Mouse (Mus musculus) kidney, adult 8-10 months (tissue): Measurements from ENCODE around the gene Grip1.

Source experiments
- DNase-seq, 2 experiments: peaks; one replicate each; pipeline ENCODE4 v3.0.0; 2022

Grip1 gene

DNA sequence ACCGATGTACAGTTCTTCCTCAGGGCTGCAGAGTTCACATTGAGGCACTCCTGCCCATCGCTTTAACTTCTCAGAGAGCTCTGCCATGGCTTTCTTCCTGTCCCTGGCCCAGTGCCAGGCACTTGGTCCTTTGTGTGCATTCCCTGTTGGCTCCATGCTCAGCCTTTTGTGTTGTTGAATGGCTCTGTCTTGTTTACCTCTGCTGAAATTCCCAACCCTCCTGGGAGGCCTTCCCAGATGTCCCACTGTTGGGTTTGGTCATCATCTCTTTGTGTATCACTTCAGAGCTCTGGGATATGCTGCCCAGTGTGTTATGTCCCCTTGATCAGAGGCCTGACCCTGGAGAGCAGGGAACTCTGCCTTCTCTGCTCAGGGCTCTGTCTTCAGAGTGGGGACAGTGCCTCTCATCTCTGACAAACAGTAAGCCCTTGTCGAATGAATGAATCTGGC is 230.8 kb downstream of the Grip1 start:
- DNase-seq = no peak

- DNase-seq = no peak
Observed at GRCm38 (mm10) chr10:119691358-119692083, 237.9 kb downstream of the Grip1 start.

GRCm38 (mm10) chr10:119692284-119692890 is 238.8 kb downstream of the Grip1 start:
- DNase-seq = no peak

DNA sequence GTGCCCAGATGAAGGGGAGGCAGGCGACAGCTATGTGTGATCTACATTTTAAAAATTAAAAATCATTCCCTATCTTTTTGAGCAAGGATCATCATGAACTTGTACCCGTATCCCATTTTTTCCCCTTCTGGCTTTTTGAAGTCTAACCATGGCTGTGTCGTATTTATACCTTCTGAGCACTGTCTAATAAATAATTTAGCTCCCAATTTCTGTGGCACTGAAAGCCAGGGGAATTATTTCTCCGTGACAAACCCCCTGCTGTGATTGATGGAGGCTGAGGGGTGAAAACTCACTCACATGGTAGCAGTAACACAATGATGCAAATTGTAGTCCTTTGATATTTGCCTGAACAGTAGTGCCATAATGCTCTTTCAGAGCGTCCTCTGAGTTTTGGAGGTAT is 239.8 kb downstream of the Grip1 start:
- no peak for DNase-seq

- no peak for DNase-seq
Observed at GRCm38 (mm10) chr10:119697257-119697798, 243.7 kb downstream of the Grip1 start.

DNA sequence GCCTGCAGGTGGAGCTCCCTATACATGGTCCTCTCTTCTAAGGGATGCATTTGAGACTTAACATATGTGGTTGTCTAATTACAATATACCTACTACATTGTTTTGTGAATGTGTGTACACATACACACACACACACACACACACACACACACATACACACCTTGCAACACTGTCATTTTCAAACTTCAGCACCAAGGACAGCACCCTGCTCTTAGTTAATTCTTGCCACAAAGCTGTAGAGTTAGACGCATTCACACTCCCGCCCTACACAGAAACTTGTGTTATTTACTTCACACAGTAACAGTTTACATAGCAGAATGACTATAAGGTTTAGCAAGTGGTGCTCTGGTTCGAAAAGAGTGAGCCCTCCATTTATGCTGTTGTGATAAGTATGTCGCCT is 251.7 kb downstream of the Grip1 start:
- DNase-seq = peak in 1 of 2 experiments; percentile 10

- no peak for DNase-seq
Observed at GRCm38 (mm10) chr10:119706281-119706680, 252.7 kb downstream of the Grip1 start.

GRCm38 (mm10) chr10:119706983-119707382 is 253.4 kb downstream of the Grip1 start:
- DNase-seq = no peak

DNA sequence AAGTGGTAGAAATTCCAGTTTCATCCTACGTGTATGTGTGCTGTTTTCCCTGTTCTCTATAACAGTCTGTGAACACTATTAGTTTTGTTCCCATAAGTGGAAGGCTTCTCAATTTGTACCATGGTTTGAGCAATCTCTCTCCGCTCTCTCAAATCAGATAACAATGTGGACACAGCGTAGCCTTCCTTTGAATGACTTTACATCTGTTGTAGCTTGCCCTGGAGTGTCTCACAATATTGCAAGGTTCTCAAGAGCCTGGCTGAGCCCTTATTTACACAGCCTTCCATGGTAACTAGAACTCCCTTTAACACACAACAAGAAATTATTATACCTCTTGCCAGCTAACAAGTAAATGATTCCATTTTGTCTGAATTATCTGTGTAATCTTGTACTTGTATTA is 268.3 kb downstream of the Grip1 start:
- no peak for DNase-seq

GRCm38 (mm10) chr10:119722471-119722870 is 268.8 kb downstream of the Grip1 start:
- no peak for DNase-seq

DNA sequence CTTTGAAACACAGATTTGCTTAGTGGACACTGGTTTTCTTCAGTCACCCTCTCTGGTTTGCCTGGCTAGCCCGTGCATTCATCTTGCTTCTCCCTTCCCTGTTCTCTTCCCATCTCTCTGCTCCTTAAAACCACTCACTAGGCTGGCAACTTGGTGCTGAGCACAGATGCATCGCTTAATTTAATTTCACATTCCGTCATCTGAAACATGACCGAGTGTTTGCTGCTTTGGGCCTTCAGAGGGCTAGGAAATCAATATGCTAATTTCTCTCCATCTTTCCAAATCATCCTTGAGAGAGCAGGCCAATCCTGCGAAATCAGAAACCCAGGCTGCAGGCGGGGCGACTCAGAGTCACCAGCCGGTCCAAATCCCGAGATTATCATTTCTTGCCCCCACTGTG is 270.0 kb downstream of the Grip1 start:
- DNase-seq = no peak

GRCm38 (mm10) chr10:119725363-119725762 is 271.7 kb downstream of the Grip1 start:
- no peak for DNase-seq

GRCm38 (mm10) chr10:119725966-119726365 is 272.3 kb downstream of the Grip1 start:
- no peak for DNase-seq

DNA sequence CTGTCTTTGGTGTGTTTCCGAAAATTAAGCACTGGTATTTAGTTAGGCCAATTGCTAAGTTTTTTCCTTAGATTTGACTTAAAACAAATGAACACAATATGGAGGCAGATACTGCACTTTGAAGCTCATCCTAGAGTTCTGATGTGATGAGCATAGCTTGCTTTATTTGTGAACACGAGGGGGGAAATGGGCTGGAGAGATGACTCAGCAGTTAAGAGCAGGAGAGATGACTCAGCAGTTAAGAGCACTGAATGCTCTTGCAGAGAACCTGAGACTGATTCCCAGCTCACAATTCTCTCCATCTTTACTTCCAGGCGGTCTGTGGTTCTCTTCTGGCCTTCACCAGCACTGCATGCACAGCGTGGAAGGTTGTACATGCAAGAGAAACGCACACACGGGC is 273.3 kb downstream of the Grip1 start:
- DNase-seq = no peak

DNA sequence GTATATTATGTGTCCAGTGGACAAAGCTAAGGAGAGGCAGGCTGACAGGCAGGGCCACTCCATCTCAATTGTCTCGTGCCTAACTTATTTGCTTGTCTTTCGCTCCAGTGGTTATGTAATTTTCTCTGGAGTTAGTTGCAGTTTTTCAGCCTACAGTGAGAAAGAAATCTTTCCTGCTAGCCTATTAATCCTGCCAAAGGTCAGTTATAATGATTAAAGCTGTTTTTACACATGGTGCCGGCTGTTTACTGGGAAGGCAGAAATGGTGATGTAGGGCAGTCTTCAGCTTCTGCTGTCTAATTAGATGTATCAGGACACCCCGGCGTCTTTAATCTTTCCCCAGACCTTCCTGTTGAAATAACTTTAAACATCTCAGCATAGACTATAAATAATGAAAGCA is 276.6 kb downstream of the Grip1 start:
- DNase-seq = no peak

DNA sequence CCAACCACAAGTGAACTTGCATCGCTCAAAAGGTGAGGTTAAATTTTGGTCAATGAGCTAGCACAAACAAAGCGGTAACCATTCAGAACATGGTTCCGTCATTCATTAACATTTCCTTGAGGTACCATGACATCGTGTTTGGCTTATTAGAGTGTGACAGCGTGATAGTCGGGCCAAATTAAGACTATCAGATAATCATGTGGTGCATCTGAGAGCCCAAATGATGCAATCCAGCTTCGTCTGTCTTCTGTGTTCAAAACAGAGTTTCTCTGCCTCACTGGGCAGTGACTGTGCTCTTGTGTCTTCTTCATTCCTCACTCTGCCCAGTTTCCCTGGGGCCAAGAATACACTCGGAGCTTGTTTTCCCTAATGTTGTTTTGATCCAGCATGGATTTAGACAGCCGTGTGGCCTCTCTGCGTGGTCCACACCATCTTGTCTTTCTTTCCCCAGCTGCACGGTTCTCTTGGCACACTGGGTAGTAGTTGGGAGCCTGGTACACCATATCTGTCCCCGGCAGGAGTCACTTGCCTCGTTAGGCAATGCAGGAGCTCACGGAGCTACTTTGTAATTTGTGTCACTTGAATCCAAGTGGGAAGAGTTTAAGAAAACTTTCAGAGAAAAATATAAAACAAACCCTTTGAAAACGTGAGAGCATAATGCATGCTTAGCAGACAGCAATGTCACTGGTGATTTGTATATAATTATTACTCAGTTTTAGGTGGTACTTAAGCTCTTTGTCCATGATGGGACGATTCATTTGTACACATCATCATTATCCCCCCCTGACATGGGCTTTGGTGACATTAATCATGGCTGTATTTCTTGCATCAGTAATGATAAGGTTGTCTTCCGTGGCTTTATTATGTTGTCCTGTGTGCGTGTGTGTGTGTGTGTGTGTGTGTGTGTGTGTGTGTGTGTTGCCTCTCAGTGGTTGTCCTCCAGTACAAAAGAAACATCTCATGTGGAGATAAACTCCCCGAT is 281.7 kb downstream of the Grip1 start:
- no peak for DNase-seq

- no peak for DNase-seq
Observed at GRCm38 (mm10) chr10:119739466-119739865, 285.8 kb downstream of the Grip1 start.

DNA sequence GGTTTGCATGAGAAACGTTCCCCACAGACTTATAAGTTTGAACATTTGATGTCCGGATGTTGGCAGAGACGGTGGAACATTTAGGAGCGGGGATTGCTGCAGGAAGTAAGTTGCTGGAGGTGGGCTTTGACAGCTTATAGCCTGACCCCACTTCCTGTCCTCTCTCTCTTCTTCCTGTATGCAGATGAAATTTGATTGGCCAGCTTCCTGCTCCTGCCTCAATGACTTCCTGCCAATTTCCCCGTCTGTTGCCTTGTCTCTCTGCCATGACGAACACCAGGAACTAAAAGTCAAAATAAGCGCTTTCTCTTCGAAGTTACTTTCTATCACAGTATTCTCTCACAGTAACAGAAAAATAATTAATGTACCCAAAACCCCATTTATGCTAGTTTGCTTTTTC is 289.1 kb downstream of the Grip1 start:
- DNase-seq = no peak

DNA sequence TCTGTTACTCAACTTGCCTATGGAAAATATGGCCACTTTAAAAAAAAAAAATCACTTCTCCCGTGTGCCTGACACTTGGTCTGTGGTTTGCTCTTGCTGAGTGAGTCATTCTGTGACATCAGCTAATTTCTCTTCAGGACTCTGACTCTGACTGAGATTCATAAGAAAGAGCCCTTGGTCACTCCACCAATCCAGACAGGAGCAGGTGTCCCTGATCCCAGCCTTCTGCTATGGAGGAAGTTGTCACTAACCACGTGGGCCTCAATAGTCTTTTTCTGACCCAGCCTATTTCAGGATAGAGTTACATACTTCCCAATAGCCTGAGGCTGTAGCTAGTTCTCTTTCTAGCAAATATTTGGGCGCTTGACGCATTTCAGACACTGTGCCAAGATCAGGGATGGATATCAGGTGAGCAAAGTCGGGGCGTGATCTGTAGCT is 298.8 kb downstream of the Grip1 start:
- no peak for DNase-seq

GRCm38 (mm10) chr10:119756271-119756670 is 302.6 kb downstream of the Grip1 start:
- no peak for DNase-seq

GRCm38 (mm10) chr10:119757219-119757618 is 303.6 kb downstream of the Grip1 start:
- DNase-seq = no peak

- no peak for DNase-seq
Observed at GRCm38 (mm10) chr10:119761451-119762367, 308.1 kb downstream of the Grip1 start.
